Mouse (Mus musculus): ENCODE results near the gene Trpc4.

The Trpc4 gene

DNA sequence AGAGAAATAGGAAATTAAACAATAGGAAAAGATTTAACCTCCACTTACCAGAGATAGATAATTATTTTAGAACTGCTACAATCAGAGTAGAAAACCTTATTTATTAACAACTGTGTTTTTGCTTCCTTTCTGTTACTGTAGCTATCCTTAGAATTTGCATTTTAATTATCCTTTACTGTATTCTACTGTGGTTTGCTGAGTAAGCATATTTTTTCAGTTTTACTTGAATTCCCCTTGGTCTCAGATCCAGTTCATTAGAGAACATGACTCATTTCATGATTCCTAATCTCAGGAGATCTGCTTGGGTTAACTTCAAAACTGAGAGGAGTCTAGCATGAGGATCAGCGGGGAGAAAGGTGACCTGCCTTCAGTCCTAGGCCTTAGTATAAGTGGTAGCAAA is 111.1 kb downstream of the Trpc4 start:
- DNase-seq (ENCODE audit: low read depth, low spot score): no peak

- DNase-seq (ENCODE audit: low read depth, low spot score): no peak
Observed at GRCm38 (mm10) chr3:54269180-54269579, 113.3 kb downstream of the Trpc4 start.

DNA sequence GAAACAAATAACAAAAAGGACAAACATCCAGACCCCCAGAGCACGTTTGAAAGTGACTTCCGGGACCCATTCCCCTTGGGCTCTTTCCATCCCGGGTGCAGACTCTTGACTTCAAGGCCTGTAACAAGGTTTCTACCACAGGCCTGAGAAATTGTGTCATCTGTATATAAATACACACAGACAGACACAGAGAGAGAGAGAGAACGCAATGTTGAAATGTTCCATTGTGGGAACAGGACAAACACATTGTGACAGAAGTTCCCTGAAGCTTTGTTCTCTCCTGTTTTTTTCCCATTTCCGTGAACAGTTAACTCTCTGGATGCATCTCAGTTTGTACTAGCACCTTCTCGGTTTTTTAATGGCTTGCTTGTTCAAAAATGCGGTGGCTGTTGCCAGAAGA is 118.8 kb downstream of the Trpc4 start:
- no peak for DNase-seq (ENCODE audit: low read depth, low spot score)

DNA sequence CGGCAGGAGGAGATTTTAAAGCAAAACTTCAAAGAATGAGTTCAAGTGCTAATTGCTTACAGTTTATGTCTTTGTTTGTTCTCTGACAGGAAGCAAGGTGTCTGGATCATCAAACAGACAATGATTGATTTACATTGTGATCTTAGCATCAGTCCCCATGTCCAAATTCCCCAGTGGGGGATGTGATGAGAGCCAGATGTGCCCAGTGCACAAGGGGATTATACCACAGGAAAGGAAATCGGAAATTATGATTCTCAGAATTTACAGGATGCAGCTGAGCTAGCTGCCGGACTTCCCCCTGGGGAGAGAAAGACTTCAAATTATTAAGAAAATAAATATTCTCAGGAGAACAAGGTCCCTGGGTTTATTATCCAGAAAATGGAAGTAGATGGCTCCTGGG is 133.9 kb downstream of the Trpc4 start:
- DNase-seq (ENCODE audit: low read depth, low spot score): no peak

GRCm38 (mm10) chr3:54310604-54311003 is 154.8 kb downstream of the Trpc4 start:
- no peak for DNase-seq (ENCODE audit: low read depth, low spot score)

- no peak for DNase-seq (ENCODE audit: low read depth, low spot score)
Observed at GRCm38 (mm10) chr3:54314055-54314454, 158.2 kb downstream of the Trpc4 start.

- no peak for DNase-seq (ENCODE audit: low read depth, low spot score)
Observed at GRCm38 (mm10) chr3:54352891-54353652, 197.2 kb downstream of the Trpc4 start.

DNA sequence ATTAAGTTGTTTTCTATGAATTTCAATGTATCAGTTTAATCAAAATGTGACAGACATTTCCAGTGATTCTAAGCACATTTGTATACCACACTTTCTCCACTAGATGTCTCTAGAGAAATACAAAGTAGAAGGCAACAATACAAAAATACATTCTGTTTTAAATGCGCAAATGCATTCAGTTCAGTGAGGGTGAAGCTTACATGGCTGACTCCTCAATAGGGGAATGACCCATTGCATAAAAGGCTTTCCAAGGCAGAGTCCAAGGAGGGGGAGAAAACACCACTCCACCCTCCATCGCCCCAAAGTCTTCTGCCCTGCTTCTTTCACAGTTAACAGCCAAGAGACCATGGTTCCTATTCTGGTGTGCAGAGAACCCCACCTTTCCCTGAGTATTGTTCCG is 201.7 kb downstream of the Trpc4 start:
- DNase-seq (ENCODE audit: low read depth, low spot score): no peak

DNA sequence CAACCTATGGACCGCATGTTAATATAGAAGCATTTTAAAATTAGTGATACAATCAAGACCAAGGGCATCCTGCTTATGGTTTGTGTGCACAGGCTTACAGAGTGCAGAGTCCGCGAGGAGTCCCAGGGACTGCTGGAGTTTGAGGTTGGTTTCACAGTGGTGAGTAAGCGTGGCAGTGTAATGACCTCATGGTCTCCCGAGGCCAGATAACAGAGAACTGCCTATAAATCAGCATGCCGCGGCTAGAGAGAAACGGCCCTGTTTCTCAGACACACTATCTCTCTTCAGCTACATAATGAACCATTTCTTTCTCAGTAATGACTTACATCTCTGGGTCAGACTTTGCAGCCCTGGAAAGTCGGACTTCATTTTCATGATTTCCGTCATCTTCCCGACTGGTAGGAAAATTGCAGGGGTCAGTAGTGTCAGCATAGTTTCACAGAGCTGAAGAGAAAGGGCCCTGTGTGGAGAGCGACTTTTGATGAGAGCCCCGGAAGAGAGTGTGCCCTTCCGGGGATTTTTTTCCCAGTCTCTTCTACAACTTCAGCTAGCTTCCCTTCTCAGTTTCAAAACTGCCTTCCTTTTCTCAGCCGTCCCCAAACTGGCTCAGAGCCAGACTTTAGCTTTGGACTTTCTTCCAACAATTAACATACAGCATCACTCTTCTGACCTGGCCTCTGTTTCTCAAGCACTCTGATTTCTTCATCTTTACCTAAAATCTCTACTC is 202.8 kb downstream of the Trpc4 start:
- DNase-seq (ENCODE audit: low read depth, low spot score): no peak

DNA sequence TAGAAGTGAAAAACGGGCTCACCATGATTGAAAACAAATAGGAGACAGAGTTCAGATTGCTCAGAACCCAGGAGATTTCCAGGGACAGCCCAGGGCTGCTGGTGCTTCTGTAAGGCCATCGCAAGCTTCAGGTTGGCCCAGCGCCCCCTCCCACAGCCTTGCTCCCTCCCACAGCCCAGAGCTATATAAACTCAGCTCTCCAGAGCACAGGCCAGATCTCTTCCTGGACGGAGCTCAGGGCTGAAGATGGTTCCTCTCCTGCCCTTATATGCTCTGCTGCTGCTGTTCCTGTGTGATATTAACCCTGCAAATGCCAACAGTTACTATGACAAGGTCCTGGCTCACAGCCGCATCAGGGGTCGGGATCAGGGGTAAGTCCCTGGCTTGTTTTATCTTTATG is 205.1 kb downstream of the Trpc4 start, which contains the start of gene Postn:
Gene Postn (plus strand): TSS at position 213 of the 400 bp plus-strand sequence.
- no peak for DNase-seq (ENCODE audit: low read depth, low spot score)

DNA sequence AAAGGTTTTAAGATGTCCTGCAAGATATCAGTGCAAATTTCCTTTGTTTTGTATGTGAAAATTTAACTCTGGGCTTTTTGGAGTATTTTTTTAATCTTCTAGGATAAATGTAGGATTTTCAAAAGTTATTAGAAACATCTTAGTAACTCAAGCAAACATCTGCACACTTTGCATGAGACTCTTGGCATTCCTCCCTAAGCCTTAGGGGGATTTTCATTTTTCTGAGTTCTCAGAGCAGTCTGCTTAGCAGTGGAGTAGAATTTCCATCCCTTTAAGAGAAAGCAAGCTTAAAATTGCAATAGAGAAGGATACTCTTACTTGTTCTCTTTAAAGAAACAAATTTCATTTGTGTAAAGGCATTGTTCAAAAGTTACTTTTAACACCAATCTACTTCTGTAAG is 205.8 kb downstream of the Trpc4 start:
- no peak for DNase-seq (ENCODE audit: low read depth, low spot score)

Measured in c-Kit-negative CD71-positive TER-119-positive erythroid progenitor cells, embryonic 14.5 days (primary cell).